Mouse (Mus musculus) intestine, embryonic 15.5 days (tissue): ENCODE measurements around the gene 2410015M20Rik. TPM values are rescaled to one million over a fixed set of nuclear protein-coding genes. Genes with fewer than 3 reads are reported as not detected.
A peak's percentile ranks its signal among the peaks of the same experiment; 100 is the strongest.
"Not testable (repeated sequence)": the region's sequence is repeated elsewhere in the genome, so short reads cannot be mapped to it uniquely, and the experiment has no call there.

Experiments used
- ATAC-seq: fragments of 200-750 bp; cut with Nextera tagmentation; 2 replicates; pipeline ENCODE4 v1.8.0; 2017; ENCODE audit warnings: moderate TSS enrichment, moderate library complexity
- H3K27ac ChIP-seq: fragments of 300-500 bp; sonication (generic); 2 replicates; pipeline ENCODE4 v1.5.1; 2015; ENCODE audit warnings: mild to moderate bottlenecking, inconsistent platforms
- H3K27me3 ChIP-seq: fragments of 300-500 bp; sonication (generic); replicated peaks from 2 replicates; pipeline ENCODE4 v1.6.1; 2015; ENCODE audit warnings: inconsistent platforms
- H3K36me3 ChIP-seq: fragments of 300-500 bp; sonication (generic); 2 replicates; pipeline ENCODE4 v1.6.1; 2015; ENCODE audit warnings: inconsistent platforms
- H3K4me1 ChIP-seq: fragments of 300-500 bp; sonication (generic); replicated peaks from 2 replicates; pipeline ENCODE4 v1.6.1; 2015; ENCODE audit warnings: inconsistent platforms
- H3K4me2 ChIP-seq: fragments of 300-500 bp; sonication (generic); replicated peaks from 2 replicates; pipeline ENCODE4 v1.6.1; 2015; ENCODE audit warnings: mild to moderate bottlenecking, inconsistent platforms
- H3K4me3 ChIP-seq: fragments of 300-500 bp; sonication (generic); replicated peaks from 2 replicates; pipeline ENCODE4 v1.5.1; 2015; ENCODE audit warnings: inconsistent platforms
- H3K9ac ChIP-seq: fragments of 300-500 bp; sonication (generic); 2 replicates; pipeline ENCODE4 v1.6.1; 2015; ENCODE audit warnings: inconsistent platforms
- H3K9me3 ChIP-seq: fragments of 300-500 bp; sonication (generic); 2 replicates; pipeline ENCODE4 v1.6.1; 2016; ENCODE audit warnings: inconsistent platforms
- WGBS: fragments of 180-500 bp; shearing (Covaris S2); methylation state at CpG from one replicate; pipeline ENCODE4 v1.1.7; 2015; 5-methylcytosine and 5-hydroxymethylcytosine counted together
- polyA plus RNA-seq: library from polyadenylated mRNA; unstranded; fragments of >200 nt; fragmentation: Nextera tagmentation; extraction: Ambion mirVana; gene quantifications from 2 replicates; pipeline ENCODE4 v1.2.1, GENCODE M21; 2015

The 2410015M20Rik gene
- polyA plus RNA-seq, 1 experiment from 2014 or later: 283 TPM

GRCm38 (mm10) chr17:56626754-56627470, 17.3 kb upstream of the 2410015M20Rik start, which contains the start of gene Lonp1:
Gene Lonp1, minus strand, starts transcription at chr17:56626887.
- Histone ChIP-seq H3K4me3 (peak within 1 kb of the TSS; percentile 96), H3K27me3 (no peaks in the 10 kb centered on the region), H3K36me3 (peaks cover 11% of the 10 kb centered on the region), H3K4me2 (peak within 1 kb of the TSS; percentile 86), H3K4me1 (peaks cover 17% of the 10 kb centered on the region), H3K9ac (peak within 1 kb of the TSS; percentile 93), H3K27ac (peak within 1 kb of the TSS; percentile 88), H3K9me3 (no peaks in the 10 kb centered on the region)
- under 1% methylated on average over 51 of the region's 51 CpGs for WGBS
- ATAC-seq: peak; percentile 93

- H3K4me3 ChIP-seq: peak overlapping the region; percentile 96
- H3K4me2 ChIP-seq: peak overlapping the region; percentile 86
- H3K27me3 ChIP-seq: no peaks in the 10 kb centered on the region
- peaks cover 17% of the 10 kb centered on the region for H3K4me1 ChIP-seq
- H3K9me3 ChIP-seq: no peaks in the 10 kb centered on the region
- ATAC-seq: peak; percentile 13; the same call in 1 of the 2 replicates
- H3K27ac ChIP-seq: peak overlapping the region; percentile 54
- WGBS: under 1% methylated on average over 30 of the region's 32 CpGs
- H3K36me3 ChIP-seq: peaks cover 16% of the 10 kb centered on the region
- H3K9ac ChIP-seq: peak overlapping the region; percentile 93
Observed at GRCm38 (mm10) chr17:56626260-56626659, 16.7 kb upstream of the 2410015M20Rik start.

- ATAC-seq: no peak
- H3K27me3 ChIP-seq: no peaks in the 10 kb centered on the region
- H3K4me1 ChIP-seq: peaks cover 17% of the 10 kb centered on the region
- no peaks in the 10 kb centered on the region for H3K9me3 ChIP-seq
- H3K36me3 ChIP-seq: peaks cover 20% of the 10 kb centered on the region
- no peak overlapping the region for H3K27ac ChIP-seq
- peak overlapping the region; percentile 93; the same call in 1 of the 2 replicates for H3K9ac ChIP-seq
- peak overlapping the region; percentile 86 for H3K4me2 ChIP-seq
- peak overlapping the region; percentile 96 for H3K4me3 ChIP-seq
- WGBS: 72% methylated on average over 3 of the region's 3 CpGs
Observed at GRCm38 (mm10) chr17:56625495-56625894, 15.9 kb upstream of the 2410015M20Rik start.

GRCm38 (mm10) chr17:56617628-56618027, 8.1 kb upstream of the 2410015M20Rik start:
- Histone ChIP-seq H3K9ac (no peak overlapping the region), H3K4me1 (peaks cover 17% of the 10 kb centered on the region), H3K27me3 (no peaks in the 10 kb centered on the region), H3K4me2 (no peak overlapping the region), H3K9me3 (no peaks in the 10 kb centered on the region), H3K4me3 (no peak overlapping the region), H3K36me3 (peaks cover 64% of the 10 kb centered on the region), H3K27ac (no peak overlapping the region)
- WGBS: 85% methylated on average over 8 of the region's 8 CpGs
- ATAC-seq: no peak

- H3K4me2 ChIP-seq: no peak overlapping the region
- no peak overlapping the region for H3K9ac ChIP-seq
- H3K9me3 ChIP-seq: no peaks in the 10 kb centered on the region
- no peak overlapping the region for H3K4me3 ChIP-seq
- 76% methylated on average over 3 of the region's 3 CpGs for WGBS
- H3K27ac ChIP-seq: no peak overlapping the region
- H3K36me3 ChIP-seq: peaks cover 55% of the 10 kb centered on the region
- ATAC-seq: no peak
- no peaks in the 10 kb centered on the region for H3K27me3 ChIP-seq
- H3K4me1 ChIP-seq: peaks cover 24% of the 10 kb centered on the region
Observed at GRCm38 (mm10) chr17:56616725-56617124, 7.2 kb upstream of the 2410015M20Rik start.

GRCm38 (mm10) chr17:56615792-56616191, 6.2 kb upstream of the 2410015M20Rik start:
- WGBS: 85% methylated on average over 4 of the region's 4 CpGs
- no peak overlapping the region for H3K4me2 ChIP-seq
- H3K4me1 ChIP-seq: peaks cover 27% of the 10 kb centered on the region
- no peaks in the 10 kb centered on the region for H3K27me3 ChIP-seq
- ATAC-seq: no peak
- H3K27ac ChIP-seq: no peak overlapping the region
- no peak overlapping the region for H3K4me3 ChIP-seq
- H3K36me3 ChIP-seq: peaks cover 51% of the 10 kb centered on the region
- no peak overlapping the region for H3K9ac ChIP-seq
- H3K9me3 ChIP-seq: no peaks in the 10 kb centered on the region

- ATAC-seq: no peak
- H3K4me3 ChIP-seq: peak overlapping the region; percentile 74; the same call in 1 of the 2 replicates
- 70% methylated on average over 11 of the region's 11 CpGs for WGBS
- H3K36me3 ChIP-seq: peaks cover 47% of the 10 kb centered on the region
- no peak overlapping the region for H3K27ac ChIP-seq
- H3K4me1 ChIP-seq: peaks cover 27% of the 10 kb centered on the region
- no peaks in the 10 kb centered on the region for H3K27me3 ChIP-seq
- peak overlapping the region; percentile 85 for H3K4me2 ChIP-seq
- peak overlapping the region; percentile 77 for H3K9ac ChIP-seq
- H3K9me3 ChIP-seq: no peaks in the 10 kb centered on the region
Observed at GRCm38 (mm10) chr17:56615136-56615784, 5.7 kb upstream of the 2410015M20Rik start.

- Histone ChIP-seq H3K9me3 (no peaks in the 10 kb centered on the region), H3K9ac (peak overlapping the region; percentile 77), H3K4me1 (peaks cover 27% of the 10 kb centered on the region), H3K36me3 (peaks cover 40% of the 10 kb centered on the region), H3K27me3 (no peaks in the 10 kb centered on the region), H3K4me2 (peak overlapping the region; percentile 85), H3K27ac (peak overlapping the region; percentile 88; the same call in 1 of the 2 replicates), H3K4me3 (peak overlapping the region; percentile 74)
- no peak for ATAC-seq
- 21% methylated on average over 14 of the region's 14 CpGs for WGBS
Observed at GRCm38 (mm10) chr17:56614391-56615135, 5.0 kb upstream of the 2410015M20Rik start.

GRCm38 (mm10) chr17:56613893-56614292, 4.3 kb upstream of the 2410015M20Rik start:
- not testable (repeated sequence) for H3K27me3 ChIP-seq, ATAC-seq, H3K9me3 ChIP-seq
- peak overlapping the region; percentile 77 for H3K9ac ChIP-seq
- peaks cover 37% of the 10 kb centered on the region for H3K36me3 ChIP-seq
- peaks cover 27% of the 10 kb centered on the region for H3K4me1 ChIP-seq
- peak overlapping the region; percentile 85 for H3K4me2 ChIP-seq
- 1% methylated on average over 26 of the region's 26 CpGs for WGBS
- peak overlapping the region; percentile 74 for H3K4me3 ChIP-seq
- peak overlapping the region; percentile 88 for H3K27ac ChIP-seq

GRCm38 (mm10) chr17:56613236-56613844, 3.8 kb upstream of the 2410015M20Rik start, which contains the start of gene Rpl36:
Gene Rpl36, plus strand, starts transcription at chr17:56613416.
- WGBS: under 1% methylated on average over 52 of the region's 52 CpGs
- H3K4me1 ChIP-seq: peaks cover 31% of the 10 kb centered on the region
- H3K9me3 ChIP-seq: no peaks in the 10 kb centered on the region
- peak within 1 kb of the TSS; percentile 77 for H3K9ac ChIP-seq
- peak within 1 kb of the TSS; percentile 74 for H3K4me3 ChIP-seq
- peak; percentile 56 for ATAC-seq
- peaks cover 33% of the 10 kb centered on the region for H3K36me3 ChIP-seq
- no peaks in the 10 kb centered on the region for H3K27me3 ChIP-seq
- peak within 1 kb of the TSS; percentile 88 for H3K27ac ChIP-seq
- peak within 1 kb of the TSS; percentile 85 for H3K4me2 ChIP-seq

GRCm38 (mm10) chr17:56612565-56612939, 3.0 kb upstream of the 2410015M20Rik start:
- not testable (repeated sequence) for H3K27ac ChIP-seq, H3K9ac ChIP-seq, H3K9me3 ChIP-seq, H3K4me3 ChIP-seq, H3K27me3 ChIP-seq, ATAC-seq
- Histone ChIP-seq H3K4me2 (0 out of 2 replicates have a peak overlapping the region, but pooled peaks have one; percentile 33), H3K36me3 (peaks cover 28% of the 10 kb centered on the region), H3K4me1 (peaks cover 33% of the 10 kb centered on the region)
- WGBS: 59% methylated on average over 10 of the region's 10 CpGs
